Mouse (Mus musculus) retina, postnatal 7 days (tissue): ENCODE data around the gene Rimbp2.
"Not testable (repeated sequence)": the region's sequence is repeated elsewhere in the genome, so short reads cannot be mapped to it uniquely, and the experiment has no call there.

Experiments
- DNase-seq: peaks from one replicate; pipeline ENCODE4 v3.0.0-alpha.2; 2012; ENCODE audit warnings: low read depth, low spot score

Rimbp2 gene

GRCm38 (mm10) chr5:128953278-128954070 is at the start of gene Rimbp2:
Rimbp2 (minus strand) TSS chr5:128953486.
- peak; percentile 62 for DNase-seq

- no peak for DNase-seq
Observed at GRCm38 (mm10) chr5:129002571-129003011, 49.3 kb upstream of the Rimbp2 start.

- no peak for DNase-seq
Observed at GRCm38 (mm10) chr5:129000706-129001468, 47.6 kb upstream of the Rimbp2 start.

DNA sequence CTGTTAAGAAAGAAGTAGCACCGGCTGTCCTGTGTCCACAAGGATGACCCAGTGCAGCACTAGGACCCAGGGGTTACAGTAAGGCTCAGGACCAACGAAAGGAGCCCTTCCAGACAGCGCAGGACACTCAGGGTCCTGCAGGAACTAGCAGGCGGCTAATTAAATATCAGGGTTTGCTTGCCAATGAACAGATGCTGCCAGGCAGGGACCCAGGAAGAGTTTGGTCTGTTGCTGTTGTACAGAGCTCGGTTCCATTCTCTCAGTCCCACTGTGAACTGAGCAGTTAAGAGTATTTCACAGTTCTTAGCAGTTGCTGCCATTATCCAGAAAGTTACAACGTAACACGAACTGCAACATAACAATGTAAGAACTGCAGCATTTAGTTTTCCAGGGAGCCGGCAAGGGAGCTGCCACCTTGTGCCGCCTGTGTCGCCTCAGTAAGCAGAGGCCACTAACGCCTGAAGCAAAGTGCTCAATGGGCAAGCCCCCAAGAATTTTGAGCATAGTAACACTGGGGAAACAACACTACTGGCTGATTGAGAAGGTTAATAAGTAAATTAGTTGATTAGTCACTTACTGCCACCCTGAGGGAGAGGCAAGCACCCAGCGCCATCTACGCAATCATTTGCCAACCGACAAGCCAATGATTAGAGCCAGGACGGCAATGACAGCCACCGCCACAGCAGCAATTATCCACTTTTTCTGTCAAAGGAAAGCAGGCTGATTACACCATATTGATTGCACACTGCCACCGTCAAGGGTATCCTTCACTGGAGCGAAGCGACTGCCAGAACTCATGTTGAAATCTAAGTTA is 34.1 kb upstream of the Rimbp2 start:
- no peak for DNase-seq

DNA sequence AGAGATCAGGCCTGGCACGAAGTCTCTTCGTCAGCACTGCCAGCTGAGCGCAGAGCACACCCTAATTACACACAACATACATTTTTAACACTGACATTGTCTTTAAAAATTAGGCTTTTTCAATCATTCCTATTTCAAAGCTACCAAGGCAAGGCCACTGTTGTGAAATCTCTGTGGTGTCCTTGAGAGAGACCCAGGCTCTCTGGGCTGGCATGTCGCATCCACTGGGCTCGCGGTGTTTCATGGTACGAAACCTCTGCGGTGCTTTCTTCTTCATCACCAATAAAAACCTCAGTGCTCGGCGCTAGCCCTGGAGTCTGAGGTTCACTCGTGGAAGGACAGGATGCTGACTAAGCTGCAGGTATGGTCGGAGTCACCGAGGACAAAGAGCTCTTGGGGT is 32.7 kb upstream of the Rimbp2 start:
- DNase-seq: no peak

DNA sequence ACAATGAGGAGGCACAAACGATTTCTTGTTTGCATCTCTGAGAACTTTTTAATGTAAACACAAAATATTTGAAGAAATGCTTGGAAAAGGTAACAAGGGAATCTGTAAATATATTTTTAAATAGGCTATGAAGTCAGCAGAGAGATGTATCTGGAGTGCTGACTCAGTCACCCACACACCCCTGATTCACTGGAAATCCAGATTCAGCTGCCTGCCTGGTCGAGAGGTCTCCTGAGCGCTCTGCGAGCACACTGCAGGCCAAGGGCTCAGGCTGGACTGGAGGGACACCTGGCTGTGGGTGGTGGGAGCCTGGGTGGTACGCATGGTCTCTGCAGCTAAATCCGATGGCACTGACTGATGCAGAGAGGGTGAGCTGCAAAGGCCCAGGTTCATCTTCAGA is 31.2 kb upstream of the Rimbp2 start:
- no peak for DNase-seq

- peak; percentile 60 for DNase-seq
Observed at GRCm38 (mm10) chr5:128981607-128982006, 28.3 kb upstream of the Rimbp2 start.

GRCm38 (mm10) chr5:128980857-128981256 is 27.6 kb upstream of the Rimbp2 start:
- no peak for DNase-seq

- no peak for DNase-seq
Observed at GRCm38 (mm10) chr5:128978957-128979356, 25.7 kb upstream of the Rimbp2 start.

DNA sequence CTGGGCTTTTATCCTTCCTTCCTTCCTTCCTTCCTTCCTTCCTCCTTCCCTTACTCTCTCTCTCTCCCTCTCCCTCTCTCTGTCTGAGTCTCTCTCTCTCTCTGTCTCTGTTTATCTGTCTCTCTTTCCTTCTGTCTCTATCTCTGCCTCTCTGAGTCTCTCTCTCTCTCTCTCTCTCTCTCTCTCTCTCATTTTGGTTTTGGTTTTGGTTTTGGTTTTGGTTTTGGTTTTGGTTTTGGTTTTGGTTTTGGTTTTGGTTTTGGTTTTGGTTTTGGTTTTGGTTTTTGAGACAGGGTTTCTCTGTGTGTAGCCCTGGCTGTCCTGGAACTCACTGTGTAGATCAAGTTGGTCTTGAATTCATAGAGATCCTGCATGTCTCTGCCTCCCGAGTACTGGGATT is 24.2 kb upstream of the Rimbp2 start:
- DNase-seq: not testable (repeated sequence)

GRCm38 (mm10) chr5:128976266-128976665 is 23.0 kb upstream of the Rimbp2 start:
- peak; percentile 51 for DNase-seq

DNA sequence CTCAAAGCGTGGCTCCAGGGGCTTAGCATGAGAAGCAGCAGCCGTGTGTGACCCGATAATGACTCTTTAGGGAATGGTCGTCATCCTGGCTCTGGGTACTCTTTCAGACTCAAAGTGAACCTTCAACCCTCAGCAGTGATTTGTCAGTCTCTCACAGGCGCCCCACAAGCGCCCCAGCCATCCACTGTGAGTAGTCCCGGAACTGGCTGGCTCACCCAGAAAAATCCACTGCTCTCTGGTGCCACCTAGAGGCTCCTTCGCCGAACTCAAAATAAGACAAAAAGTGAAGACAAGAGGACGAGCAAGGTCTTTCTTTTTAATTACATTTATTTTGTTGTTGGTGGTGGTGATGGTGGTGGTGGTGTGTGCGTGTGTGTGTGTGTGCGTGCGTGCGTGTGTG is 18.0 kb upstream of the Rimbp2 start:
- peak; percentile 68 for DNase-seq

GRCm38 (mm10) chr5:128970878-128971277 is 17.6 kb upstream of the Rimbp2 start:
- no peak for DNase-seq

DNA sequence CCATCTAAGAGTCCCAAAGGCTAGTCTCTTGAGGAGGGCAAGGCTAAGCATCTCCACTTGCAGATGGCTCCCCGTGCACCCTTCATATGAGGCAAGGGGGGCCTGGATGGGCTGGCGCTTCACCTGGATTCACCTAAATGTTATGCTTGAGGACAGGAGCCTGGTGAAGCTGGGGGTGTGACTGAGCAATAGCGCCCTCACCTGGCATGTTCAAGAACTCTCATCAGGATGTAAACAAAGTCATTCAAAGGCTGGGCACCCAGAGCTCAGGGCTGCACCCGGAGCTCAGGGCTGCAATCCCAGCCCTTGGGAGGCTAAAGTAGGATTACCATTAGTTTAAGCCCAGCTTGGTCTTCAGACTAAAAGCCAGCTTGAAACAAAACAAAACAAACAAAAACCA is 11.1 kb upstream of the Rimbp2 start:
- no peak for DNase-seq

DNA sequence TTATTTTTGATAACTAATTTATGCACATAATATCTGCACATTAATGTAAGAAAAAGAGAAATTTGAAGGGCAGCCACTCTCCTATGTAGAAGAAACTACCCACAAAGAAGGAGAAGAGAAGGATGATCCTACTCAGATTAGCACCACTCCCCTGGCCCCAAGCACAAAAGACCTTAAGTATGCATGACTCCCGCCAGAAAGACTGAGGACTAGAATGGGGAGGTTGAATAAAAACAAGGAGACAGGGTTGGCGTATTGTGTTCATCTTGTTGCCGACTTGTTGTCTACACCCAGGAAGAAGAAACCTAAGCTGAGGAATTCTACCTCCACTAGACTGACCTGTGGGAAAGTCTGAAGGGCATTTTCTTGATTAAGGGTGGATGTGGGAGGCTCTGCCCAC is 5.6 kb upstream of the Rimbp2 start:
- DNase-seq: no peak

DNA sequence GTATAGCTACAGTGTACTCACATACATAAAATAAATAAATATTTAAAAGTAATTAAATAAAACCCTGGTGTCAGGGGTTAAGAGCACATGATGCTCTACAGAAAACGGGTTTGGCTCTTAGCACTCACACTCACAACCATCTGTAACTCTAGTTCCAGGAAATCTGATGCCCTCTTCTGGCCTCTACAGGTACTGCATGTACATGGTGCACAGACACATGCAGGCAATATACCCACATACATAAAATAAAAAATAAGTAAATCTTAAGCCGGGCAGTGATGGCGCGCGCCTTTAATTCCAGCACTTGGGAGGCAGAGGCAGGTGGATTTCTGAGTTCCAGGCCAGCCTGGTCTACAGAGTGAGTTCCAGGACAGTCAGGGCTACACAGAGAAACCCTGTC is 1.1 kb upstream of the Rimbp2 start:
- not testable (repeated sequence) for DNase-seq

DNA sequence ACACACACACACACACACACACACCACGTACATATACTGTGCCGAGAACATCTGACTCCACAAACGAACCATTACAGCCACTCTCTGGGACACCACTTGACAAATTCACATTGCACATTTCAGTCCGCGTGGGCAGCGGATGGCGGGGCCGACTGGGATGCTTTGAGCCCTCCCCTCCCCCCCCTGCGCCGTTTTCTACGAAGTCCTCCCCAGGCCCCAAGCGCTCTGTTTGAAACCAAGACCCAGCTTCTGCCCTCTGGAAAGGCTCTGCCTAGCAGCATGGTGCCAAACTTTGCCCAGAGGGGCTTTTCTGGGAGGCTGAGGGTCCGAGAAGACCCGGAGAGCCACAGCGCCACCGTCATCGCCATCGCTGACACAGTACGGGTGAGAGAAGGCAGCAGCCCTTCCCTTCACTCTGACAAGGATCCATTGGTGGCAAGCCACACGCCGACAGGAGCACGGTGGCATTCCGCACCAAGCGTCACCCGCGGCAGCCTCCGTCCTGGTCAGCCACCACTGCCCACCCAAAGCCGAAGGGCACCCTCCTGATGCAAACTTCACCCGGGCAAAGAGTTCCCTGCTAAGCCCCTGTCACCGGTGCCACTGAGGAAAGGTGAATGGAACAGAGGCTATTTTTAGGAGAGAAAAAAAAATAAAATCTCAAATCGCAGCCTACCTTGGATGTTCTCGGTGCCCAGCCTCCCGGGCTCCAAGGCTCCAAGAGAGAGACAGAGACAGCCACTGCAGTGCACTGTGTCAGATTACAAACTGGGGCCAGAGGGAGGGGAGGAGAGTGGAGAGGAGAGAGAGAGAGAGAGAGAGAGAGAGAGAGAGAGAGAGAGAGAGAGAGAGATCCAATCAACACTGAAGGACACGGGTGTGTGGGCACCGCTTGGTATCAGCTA is 743 bp downstream of the Rimbp2 start:
- no peak for DNase-seq

DNA sequence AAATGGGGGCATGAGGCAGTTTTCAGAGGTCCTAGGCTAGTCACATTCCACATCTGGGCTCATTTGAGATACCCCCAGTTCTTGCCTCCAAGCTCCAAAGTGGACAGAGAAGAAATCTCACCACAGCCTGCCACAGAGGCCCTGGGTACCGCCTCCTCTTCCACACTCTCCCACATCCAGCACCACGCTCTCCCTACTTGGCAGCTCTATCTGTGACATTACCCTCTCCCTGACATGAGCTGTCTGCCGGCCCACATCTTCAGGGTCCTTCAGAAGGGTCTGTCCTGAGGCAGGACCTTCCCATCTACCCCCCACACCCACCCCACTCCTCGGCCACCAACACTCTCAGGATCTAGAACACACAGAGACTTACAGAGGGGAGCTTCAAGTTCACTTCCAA is 1.8 kb downstream of the Rimbp2 start:
- DNase-seq: no peak

GRCm38 (mm10) chr5:128947093-128947492 is 6.2 kb downstream of the Rimbp2 start:
- no peak for DNase-seq

DNA sequence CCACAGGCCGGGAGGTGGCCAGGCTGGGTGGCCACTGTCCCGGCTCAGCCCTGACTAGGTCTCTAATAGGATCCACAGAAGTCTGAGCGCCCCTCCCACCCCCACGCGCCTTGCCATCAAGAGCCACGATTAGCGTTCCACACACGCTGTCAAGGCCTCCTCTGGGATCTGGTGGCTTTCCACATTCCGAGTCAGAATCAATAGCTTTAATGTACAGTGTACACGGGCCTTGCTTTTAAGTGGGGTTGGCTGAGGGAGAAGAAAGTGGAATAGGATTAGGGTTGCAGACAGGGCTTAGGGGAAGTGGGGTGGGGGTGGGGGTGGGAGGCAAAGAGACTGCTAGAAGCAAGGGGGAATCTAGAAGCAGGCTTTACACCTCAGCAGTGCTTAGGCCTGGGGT is 12.8 kb downstream of the Rimbp2 start:
- DNase-seq: no peak

GRCm38 (mm10) chr5:128935359-128935899 is 17.9 kb downstream of the Rimbp2 start:
- no peak for DNase-seq
